ENCODE assay signal across 10 mouse cellular contexts in the genomic region with DNA sequence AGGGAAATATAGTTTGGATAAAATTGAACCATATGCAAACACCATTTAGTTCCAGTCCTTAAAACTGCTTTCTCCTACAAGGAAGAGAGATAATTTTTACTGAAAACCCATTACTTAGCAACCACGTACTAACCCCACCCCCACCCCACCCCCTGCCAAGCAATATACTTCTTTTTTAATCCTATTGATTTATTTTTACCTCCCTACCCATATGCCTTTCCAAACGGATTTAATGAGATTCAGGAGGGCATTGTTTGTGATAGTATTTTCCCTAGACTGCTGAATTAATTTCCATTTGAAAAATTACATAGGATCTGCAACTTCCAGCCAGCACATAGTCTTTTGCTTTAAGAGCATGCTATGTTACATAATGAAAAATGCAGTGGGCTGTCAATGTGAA. TPM values are rescaled to one million over a fixed set of nuclear protein-coding genes. Genes with fewer than 3 reads are reported as not detected.
DNase-seq lines count a peak whose midpoint lies in the region; ATAC-seq and TF ChIP-seq lines count a peak whose summit lies in the region.
"Had no signal": no experiment of that assay in that cellular context is flagged by ENCODE, and none has a peak within 500 bp of the region (broad histone marks: within the 10 kb centered on the region; RNA-seq: fewer than 3 reads in every experiment).

No protein-coding gene starts in this region.

- H3K4me1 ChIP-seq in lung, embryonic 14.5 days (ENCODE audit: insufficient read depth), result no peaks in the 10 kb centered on the region; the same call in 1 of the 2 replicates
- peaks cover 3% of the 10 kb centered on the region; the same call in 1 of the 2 replicates for H3K4me1 ChIP-seq in forebrain, embryonic 14.5 days (ENCODE audit: control insufficient read depth, insufficient read depth, low read length)
- peaks cover 5% of the 10 kb centered on the region for H3K4me1 ChIP-seq in limb, embryonic 11.5 days (ENCODE audit: control insufficient read depth, insufficient read depth, low read length)
- H3K4me1 ChIP-seq in neural tube, embryonic 15.5 days, result peaks cover 15% of the 10 kb centered on the region

- no peak for DNase-seq in lung, embryonic 14.5 days
- no peak for DNase-seq in lung, adult 18-20 months
- DNase-seq in forebrain, embryonic 14.5 days (ENCODE audit: low spot score), result peak; percentile 42
- no peak for DNase-seq in limb, embryonic 11.5 days (ENCODE audit: low spot score)
- no peak for DNase-seq in B cell, adult 2 months
- DNase-seq in spleen, postnatal 4 days (ENCODE audit: low spot score in 2 of 2), result no peak
- DNase-seq in left cerebral cortex, adult 8-10 months (ENCODE audit: low spot score in 2 of 2), result no peak
- DNase-seq: kidney, adult 18-20 months had no signal

- no peaks in the 10 kb centered on the region for H3K27me3 ChIP-seq in lung, embryonic 14.5 days (ENCODE audit: insufficient read depth, low read length)
- H3K27me3 ChIP-seq in forebrain, embryonic 14.5 days (replicated peaks; ENCODE audit: control insufficient read depth, insufficient read depth, low read length), result no peaks in the 10 kb centered on the region
- no peaks in the 10 kb centered on the region for H3K27me3 ChIP-seq in limb, embryonic 11.5 days (ENCODE audit: control insufficient read depth, insufficient read depth, low read length)
- no peaks in the 10 kb centered on the region for H3K27me3 ChIP-seq in neural tube, embryonic 15.5 days (replicated peaks)

- no peaks in the 10 kb centered on the region for H3K9me3 ChIP-seq in lung, embryonic 14.5 days (ENCODE audit: low read depth, low read length)
- 0 out of 2 replicates have a peak, but pooled peaks cover 4% of the 10 kb centered on the region for H3K9me3 ChIP-seq in forebrain, embryonic 14.5 days (replicated peaks; ENCODE audit: control insufficient read depth, low read length)
- H3K9me3 ChIP-seq in limb, embryonic 11.5 days (ENCODE audit: control insufficient read depth, low read length), result no peaks in the 10 kb centered on the region
- no peaks in the 10 kb centered on the region for H3K9me3 ChIP-seq in neural tube, embryonic 15.5 days (replicated peaks)

- H3K27ac ChIP-seq in lung, embryonic 14.5 days (ENCODE audit: low read depth), result no peak overlapping the region
- peak overlapping the region; percentile 70 for H3K27ac ChIP-seq in forebrain, embryonic 14.5 days (ENCODE audit: low read depth, low read length)
- H3K27ac ChIP-seq in limb, embryonic 11.5 days (replicated peaks; ENCODE audit: low read depth, low read length), result no peak overlapping the region
- H3K27ac ChIP-seq in neural tube, embryonic 15.5 days (replicated peaks), result peak overlapping the region; percentile 82
- H3K27ac ChIP-seq: macrophage had no signal

- H3K9ac ChIP-seq in lung, embryonic 14.5 days, result no peak overlapping the region
- no peak overlapping the region for H3K9ac ChIP-seq in forebrain, embryonic 14.5 days (ENCODE audit: low read length)
- no peak overlapping the region for H3K9ac ChIP-seq in limb, embryonic 11.5 days (ENCODE audit: low read length)
- no peak overlapping the region for H3K9ac ChIP-seq in neural tube, embryonic 15.5 days (replicated peaks)

- peak overlapping the region; percentile 71; the same call in 1 of the 2 replicates for H3K4me2 ChIP-seq in lung, embryonic 14.5 days
- peak overlapping the region; percentile 60 for H3K4me2 ChIP-seq in forebrain, embryonic 14.5 days (ENCODE audit: low read length)
- peak overlapping the region; percentile 37; the same call in 1 of the 2 replicates for H3K4me2 ChIP-seq in limb, embryonic 11.5 days (ENCODE audit: low read depth, severe bottlenecking)
- H3K4me2 ChIP-seq in neural tube, embryonic 15.5 days, result peak overlapping the region; percentile 58

- no peak for TF ChIP-seq CTCF in lung, embryonic 14.5 days (IDR thresholded peaks at IDR 0.05; ENCODE audit: low read depth)

- 7% methylated on average over 2 of the region's 2 CpGs for WGBS in lung, embryonic 14.5 days
- WGBS in forebrain, embryonic 14.5 days, result 0% methylated on average over 2 of the region's 2 CpGs
- WGBS in limb, embryonic 11.5 days, result 5% methylated on average over 2 of the region's 2 CpGs
- WGBS in neural tube, embryonic 15.5 days, result 3% methylated on average over 2 of the region's 2 CpGs

- H3K36me3 ChIP-seq in lung, embryonic 14.5 days (ENCODE audit: insufficient read depth), result no peaks in the 10 kb centered on the region
- no peaks in the 10 kb centered on the region for H3K36me3 ChIP-seq in forebrain, embryonic 14.5 days (ENCODE audit: control insufficient read depth, insufficient read depth, low read length)
- H3K36me3 ChIP-seq in limb, embryonic 11.5 days (ENCODE audit: control insufficient read depth, insufficient read depth, low read length), result no peaks in the 10 kb centered on the region
- no peaks in the 10 kb centered on the region for H3K36me3 ChIP-seq in neural tube, embryonic 15.5 days

- no peak for ATAC-seq in lung, embryonic 14.5 days (ENCODE audit: insufficient read depth)
- ATAC-seq in forebrain, embryonic 14.5 days, result no peak; the same call in 1 of the 2 replicates
- no peak for ATAC-seq in limb, embryonic 11.5 days (ENCODE audit: insufficient number of reproducible peaks, low FRiP score, low TSS enrichment, low read depth)
- ATAC-seq in neural tube, embryonic 15.5 days (ENCODE audit: low FRiP score), result 0 out of 2 replicates have a peak, but pooled peaks have one; percentile 6

- no peak overlapping the region for H3K4me3 ChIP-seq in lung, embryonic 14.5 days (ENCODE audit: low read depth, low read length)
- H3K4me3 ChIP-seq in forebrain, embryonic 14.5 days (ENCODE audit: low read depth, low read length), result peak overlapping the region; percentile 28; the same call in 1 of the 2 replicates
- H3K4me3 ChIP-seq in limb, embryonic 11.5 days (ENCODE audit: low read depth, low read length), result no peak overlapping the region
- H3K4me3 ChIP-seq in neural tube, embryonic 15.5 days (replicated peaks), result no peak overlapping the region

RNA-seq across cellular contexts. Expression of a gene that starts 51.5 kb away (rescaled TPM):
- polyA plus RNA-seq in lung, embryonic 14.5 days (2014; fragmentation: Nextera tagmentation; extraction: Ambion mirVana), result not detected in 2 replicates
- polyA plus RNA-seq in forebrain, embryonic 14.5 days (2014; fragmentation: Nextera tagmentation; extraction: Ambion mirVana), result 1.4 and 2.2 TPM in 2 replicates
- polyA plus RNA-seq in limb, embryonic 11.5 days (2014; fragmentation: Nextera tagmentation; extraction: Ambion mirVana), result 0.37 and 0.85 TPM in 2 replicates
- polyA plus RNA-seq in neural tube, embryonic 15.5 days (2015; fragmentation: Nextera tagmentation; extraction: Ambion mirVana), result 1.1 TPM in 2 replicates
- 1 to 10 TPM; 1.9 to 3.6 (median 2.7) TPM for total RNA-seq in left cerebral cortex, adult 8-10 months (2022)
- polyA plus RNA-seq: macrophage had no signal

Comparison
In these comparisons a context has a peak if more than half of its experiments do, and no peak if none do; other contexts are left out.
1. H3K27ac ChIP-seq: peak in forebrain, embryonic 14.5 days (single experiment) and neural tube, embryonic 15.5 days (single experiment); none in lung, embryonic 14.5 days (single experiment) and limb, embryonic 11.5 days (single experiment).
2. Peak in every context shown above with its lines, with median percentiles within 50 percentile points of each other: H3K4me2 ChIP-seq.